Mouse (Mus musculus) frontal cortex, postnatal 10 days (tissue): ENCODE results near the gene Ppp6r2.

Source experiments
- DNase-seq, 2 experiments: peaks; one replicate each; pipeline ENCODE4 v3.0.0; 2022; ENCODE audit warnings: low spot score in 2 of 2, mixed read lengths in 1 of 2

Ppp6r2 gene

DNA sequence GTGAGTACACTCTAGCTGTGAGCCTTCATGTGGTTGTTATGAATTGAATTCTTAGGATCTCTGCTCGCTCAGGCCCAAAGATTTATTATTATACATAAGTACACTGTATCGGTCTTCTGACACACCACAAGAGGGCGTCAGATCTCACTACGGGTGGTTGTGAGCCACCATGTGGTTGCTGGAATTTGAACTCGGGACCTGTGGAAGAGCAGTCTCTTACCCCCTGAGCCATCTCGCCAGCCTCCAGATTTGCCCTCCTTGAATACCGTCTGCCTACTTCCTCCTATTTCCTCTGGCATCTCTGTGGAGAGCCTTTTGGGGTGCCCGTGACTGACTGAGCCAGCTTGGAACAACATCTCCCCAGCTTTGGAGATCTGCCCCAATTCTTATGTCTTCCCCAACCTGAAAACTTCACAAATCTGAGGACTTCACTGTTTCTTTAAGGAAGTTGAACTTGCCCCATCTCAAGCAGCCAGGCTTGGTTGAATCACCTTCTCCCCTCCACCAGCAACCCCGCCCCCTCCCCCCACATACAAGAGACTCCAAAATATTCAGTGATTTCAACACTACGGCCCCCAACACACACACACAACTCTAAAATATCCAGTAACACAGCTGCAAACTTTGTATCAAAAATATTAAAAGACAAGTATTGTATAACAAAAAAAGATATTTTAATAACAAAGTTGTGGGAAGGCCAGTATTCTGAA, 29.6 kb upstream of the Ppp6r2 start:
- DNase-seq, result peak in 1 of 2 experiments; percentile 14

DNA sequence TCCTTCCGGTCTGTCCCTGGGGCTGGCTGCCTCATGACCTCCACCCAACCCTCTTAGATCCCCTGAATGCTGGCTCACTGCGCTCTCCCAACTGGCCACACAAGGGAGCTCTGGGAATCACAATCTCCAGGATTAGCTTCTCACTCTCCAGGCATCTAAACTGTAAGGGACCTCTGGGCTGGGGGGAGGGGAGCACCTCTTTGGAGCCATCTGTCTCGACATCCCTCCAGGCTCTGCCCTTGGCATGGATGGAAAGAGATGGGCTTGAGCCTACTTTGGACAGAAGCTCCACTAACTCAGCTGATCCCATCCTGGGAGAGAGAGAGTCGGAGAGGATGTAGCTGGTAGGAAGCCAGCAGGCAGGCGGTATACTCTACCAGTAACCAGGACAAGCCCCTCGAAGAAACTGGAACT, 29.0 kb upstream of the Ppp6r2 start:
- peak in 1 of 2 experiments; percentile 51 for DNase-seq

- peak in 1 of 2 experiments; percentile 14 for DNase-seq
Measured at GRCm38 (mm10) chr15:89182842-89183241, 28.5 kb upstream of the Ppp6r2 start.

DNA sequence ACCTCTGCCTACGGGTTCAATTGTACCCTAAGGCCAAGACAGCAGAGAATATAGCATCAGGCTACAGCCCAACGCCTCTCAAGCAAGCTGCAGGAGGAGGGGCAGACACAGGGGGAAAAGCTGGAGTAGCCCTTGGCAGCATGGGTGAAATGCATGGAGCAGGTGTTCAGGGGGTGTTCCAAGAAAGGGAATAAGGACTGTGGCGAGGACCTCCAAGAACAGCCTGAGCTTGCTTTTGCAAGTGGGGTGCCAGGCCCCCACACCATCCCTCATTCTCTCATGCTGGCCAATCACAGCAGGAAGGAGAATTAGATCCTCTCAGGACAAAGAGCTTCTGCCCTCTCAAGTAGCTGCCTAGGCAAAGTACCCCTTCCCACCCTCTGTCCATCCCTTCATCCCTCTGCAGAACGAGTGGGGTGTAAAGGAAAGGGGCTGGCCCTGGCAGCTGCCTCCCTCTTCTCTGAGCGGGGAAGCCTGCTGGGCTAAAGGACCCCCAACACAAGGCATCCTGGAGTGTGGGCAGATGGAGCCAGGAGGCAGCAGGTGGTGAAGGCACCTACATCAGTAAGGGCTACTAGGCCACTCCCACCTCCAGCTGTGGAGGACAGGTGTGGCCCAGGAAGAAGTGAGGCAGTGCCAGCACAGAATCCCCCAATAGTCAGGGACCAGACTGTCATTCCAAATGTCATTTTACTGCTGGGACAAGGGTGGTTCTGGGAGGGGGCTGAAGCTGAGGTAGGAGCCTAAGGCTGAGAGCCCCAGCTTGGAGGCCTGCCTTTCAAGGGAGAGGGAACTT, 27.0 kb upstream of the Ppp6r2 start:
- DNase-seq, result peak in 1 of 2 experiments; percentile 11

GRCm38 (mm10) chr15:89184937-89185227, 26.5 kb upstream of the Ppp6r2 start:
- no peak for DNase-seq

DNA sequence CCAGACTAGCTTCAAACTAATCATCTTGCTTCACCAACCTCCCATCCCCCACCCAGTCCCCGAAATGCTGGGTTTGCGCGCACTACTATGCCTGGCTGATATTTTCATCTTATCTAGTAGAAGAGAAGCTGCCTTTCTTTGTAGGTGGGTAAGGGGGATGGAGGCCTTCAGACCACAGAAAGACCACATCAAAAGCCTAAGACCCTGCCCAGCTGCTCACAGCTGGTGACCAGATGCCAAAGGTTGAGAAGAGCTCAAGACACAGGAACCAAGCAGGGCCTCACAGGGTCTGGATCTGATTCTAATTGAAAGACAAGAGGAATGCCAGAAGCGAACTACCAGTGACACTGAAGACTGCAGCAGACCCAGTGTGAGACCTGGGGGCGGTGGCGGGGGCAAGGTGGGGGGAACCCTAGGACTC, 16.1 kb upstream of the Ppp6r2 start:
- DNase-seq, result no peak

DNA sequence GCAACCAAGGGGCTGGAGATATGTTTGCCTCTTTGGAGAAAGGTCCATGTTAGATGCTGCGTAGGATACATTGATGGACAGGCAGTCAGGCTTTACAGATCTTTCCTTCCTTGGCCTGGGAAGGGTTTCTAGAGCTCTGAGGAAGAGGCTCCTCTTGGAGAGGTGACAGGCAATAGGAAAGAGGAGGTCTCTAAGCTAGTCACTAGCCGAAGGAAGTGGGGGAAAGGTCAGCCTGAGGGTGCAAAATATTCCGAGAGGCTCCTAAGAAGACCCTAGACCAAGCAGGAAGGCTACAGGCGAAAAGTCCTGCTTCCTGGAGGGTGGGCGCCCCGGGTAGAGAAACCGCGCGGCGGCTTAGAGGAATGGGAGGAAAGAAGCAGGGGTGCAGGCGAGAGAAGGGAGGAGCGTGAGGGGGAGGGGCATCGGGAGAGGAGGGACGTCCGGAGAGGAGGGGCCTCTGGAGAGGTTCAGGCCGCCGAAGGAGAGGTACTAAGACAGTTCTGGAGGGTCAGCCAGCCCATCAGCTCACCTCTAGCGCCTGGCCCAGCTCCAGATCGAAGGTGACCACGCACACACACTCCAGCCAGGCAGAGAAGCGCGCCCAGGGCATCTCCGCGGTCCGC, 15.6 kb upstream of the Ppp6r2 start:
- DNase-seq, result peak; percentile 86 to 90

DNA sequence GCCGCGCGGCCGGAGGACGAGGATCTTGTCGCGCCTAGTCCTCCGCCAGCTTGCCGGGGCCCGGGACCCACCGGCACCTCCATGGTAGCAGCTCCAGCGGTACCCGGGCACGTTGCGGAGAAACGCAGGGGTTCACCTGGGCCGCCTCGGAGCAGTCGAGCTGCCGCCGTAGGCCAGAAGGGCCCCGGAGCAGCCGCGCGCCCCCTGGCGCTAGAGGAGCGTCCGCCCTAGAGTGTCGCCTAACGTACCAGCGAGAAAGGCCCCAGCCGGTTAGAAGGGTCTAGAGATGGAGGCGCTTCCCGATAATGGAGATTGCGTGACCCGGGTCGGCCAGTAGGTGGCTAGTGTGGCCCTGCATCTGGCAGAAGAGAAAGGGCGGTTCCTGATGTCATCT, 15.0 kb upstream of the Ppp6r2 start, which contains the start of gene Dennd6b:
Gene Dennd6b, minus strand, starts transcription at position 184 of the 394 bp plus-strand sequence.
- peak; percentile 94 to 95 for DNase-seq

DNA sequence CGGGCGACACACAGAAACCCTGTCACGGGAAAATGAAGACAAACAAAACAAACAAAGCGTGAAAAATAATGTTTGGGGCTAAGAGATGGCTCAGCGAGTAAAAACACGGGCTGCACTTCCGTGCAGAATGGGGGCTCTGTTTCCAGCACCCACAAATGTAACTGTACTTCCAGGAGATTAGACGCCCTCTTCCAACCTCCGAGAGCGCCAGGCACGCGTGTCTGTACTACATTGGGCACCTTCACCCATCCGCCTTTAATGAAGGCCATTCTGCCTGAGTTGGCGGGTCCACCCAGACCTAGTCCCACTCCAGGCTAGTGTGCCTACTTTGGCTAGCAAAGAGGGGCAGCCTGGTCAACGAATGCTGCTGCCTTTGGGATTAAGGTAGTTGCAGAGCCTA, 14.3 kb upstream of the Ppp6r2 start:
- DNase-seq, result no peak

GRCm38 (mm10) chr15:89207457-89207856, 3.9 kb upstream of the Ppp6r2 start:
- DNase-seq, result no peak

GRCm38 (mm10) chr15:89209886-89210761, 1.2 kb upstream of the Ppp6r2 start:
- DNase-seq, result peak; percentile 64 to 80

GRCm38 (mm10) chr15:89211716-89212461, 536 bp downstream of the Ppp6r2 start:
- no peak for DNase-seq

GRCm38 (mm10) chr15:89212495-89212894, 1.1 kb downstream of the Ppp6r2 start:
- no peak for DNase-seq

DNA sequence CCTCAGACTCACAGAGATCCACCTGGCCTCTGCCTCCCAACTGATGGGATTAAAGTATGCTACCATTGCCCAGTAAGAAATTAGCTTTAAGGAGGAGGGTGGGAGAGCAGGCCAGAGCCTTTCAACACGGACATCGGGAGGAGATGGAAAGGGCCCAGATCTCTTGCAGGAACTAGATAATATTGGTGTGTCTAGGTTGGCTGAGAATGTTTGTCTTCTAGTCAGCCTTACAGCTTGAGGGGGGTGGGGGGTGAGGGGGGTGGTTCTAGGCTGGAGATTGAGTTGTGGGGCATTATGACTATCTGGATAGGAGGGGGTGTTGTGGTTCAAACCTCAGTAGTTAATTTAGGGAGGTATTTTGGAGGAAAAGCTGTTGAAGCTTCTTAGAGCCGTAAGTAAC, 2.2 kb downstream of the Ppp6r2 start:
- no peak for DNase-seq

- DNase-seq, result no peak
Measured at GRCm38 (mm10) chr15:89214953-89215352, 3.6 kb downstream of the Ppp6r2 start.

DNA sequence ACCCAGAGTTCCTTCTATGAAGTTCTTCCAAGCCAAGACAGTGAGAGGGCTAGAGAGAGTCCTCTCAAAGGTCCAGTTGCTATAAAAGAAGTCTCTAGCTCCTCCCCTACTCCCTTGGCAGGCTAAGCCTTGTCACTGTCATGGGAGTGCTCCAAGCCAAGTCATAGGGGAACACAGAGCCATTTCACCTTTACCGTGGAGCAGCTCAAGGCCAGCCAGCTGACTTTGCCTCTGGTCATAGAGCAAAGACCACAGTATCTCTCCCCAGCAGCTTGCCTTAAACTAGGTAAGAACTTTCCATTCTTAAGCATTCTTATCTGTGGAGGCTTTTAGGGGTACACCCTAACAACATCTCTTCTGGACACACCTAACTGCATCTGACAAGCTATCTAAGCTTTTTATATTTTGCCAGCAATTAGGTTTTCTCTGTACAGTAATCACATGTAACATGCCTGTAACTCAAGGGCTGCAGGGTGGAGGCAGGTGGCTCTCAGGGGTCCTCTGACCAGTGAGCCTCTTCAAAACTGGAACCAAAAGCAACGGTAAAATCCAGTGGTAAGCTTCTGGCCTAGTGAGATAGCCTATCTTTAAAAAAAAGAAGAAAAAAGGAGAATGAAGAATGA, 4.4 kb downstream of the Ppp6r2 start:
- no peak for DNase-seq

GRCm38 (mm10) chr15:89233586-89233985, 22.2 kb downstream of the Ppp6r2 start:
- DNase-seq, result no peak

GRCm38 (mm10) chr15:89234052-89234451, 22.7 kb downstream of the Ppp6r2 start:
- no peak for DNase-seq

GRCm38 (mm10) chr15:89239751-89240392, 28.5 kb downstream of the Ppp6r2 start:
- no peak for DNase-seq

DNA sequence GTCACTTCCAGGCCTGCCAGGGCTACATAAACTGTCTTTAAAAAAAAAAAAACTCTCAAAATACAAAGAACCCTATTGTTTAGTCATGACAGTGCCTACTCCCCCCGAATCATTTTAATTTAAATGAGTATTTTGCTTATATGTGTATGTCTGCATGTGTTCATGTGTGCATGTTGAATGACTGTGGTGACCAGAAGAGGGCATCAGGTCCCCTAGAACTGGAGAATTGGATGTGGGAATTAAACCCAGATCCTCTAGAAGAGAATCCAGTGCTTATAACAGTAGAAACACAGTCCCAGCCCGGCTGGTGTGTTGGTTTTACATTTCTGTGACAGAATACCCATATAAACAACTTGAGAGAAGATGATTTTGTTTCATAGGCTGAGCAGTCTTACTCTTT, 29.7 kb downstream of the Ppp6r2 start:
- DNase-seq, result no peak
